Mouse (Mus musculus): ENCODE results near the gene Ehmt2.

- TF ChIP-seq CTCF (IDR thresholded peaks at IDR 0.05; ENCODE audit: insufficient read depth, low read depth, low read length) (no peak), POLR2A (IDR thresholded peaks at IDR 0.05; ENCODE audit: insufficient read depth, low read depth, low read length) (no peak)
Observed at GRCm38 (mm10) chr17:34860514-34860913, 37.8 kb upstream of the Ehmt2 start.
